Mouse (Mus musculus) forebrain, embryonic 10.5 days (tissue): ENCODE results near the gene Ankrd11. TPM values are rescaled to one million over a fixed set of nuclear protein-coding genes. Genes with fewer than 3 reads are reported as not detected.

ENCODE experiments used
- DNase-seq: peaks from one replicate; pipeline ENCODE4 v3.0.0-alpha.2; 2017; ENCODE audit warnings: low spot score; ENCODE audit errors: extremely low spot score
- H3K27ac ChIP-seq: fragments of 300-500 bp; sonication (generic); 2 replicates; pipeline ENCODE4 v1.5.1; 2016; ENCODE audit warnings: mild to moderate bottlenecking
- H3K27me3 ChIP-seq: fragments of 300-500 bp; sonication (generic); 2 replicates; pipeline ENCODE4 v1.6.1; 2016; ENCODE audit warnings: mild to moderate bottlenecking; ENCODE audit not compliant: poor library complexity, severe bottlenecking
- H3K36me3 ChIP-seq: fragments of 300-500 bp; sonication (generic); replicated peaks from 2 replicates; pipeline ENCODE4 v1.6.1; 2016; ENCODE audit warnings: mild to moderate bottlenecking, moderate library complexity
- H3K4me1 ChIP-seq: fragments of 300-500 bp; sonication (generic); 2 replicates; pipeline ENCODE4 v1.6.1; 2016
- H3K4me3 ChIP-seq: fragments of 300-500 bp; sonication (generic); 2 replicates; pipeline ENCODE4 v1.5.1; 2016; ENCODE audit warnings: mild to moderate bottlenecking, moderate library complexity
- H3K9me3 ChIP-seq: fragments of 300-500 bp; sonication (generic); 2 replicates; pipeline ENCODE4 v1.6.1; 2016; ENCODE audit warnings: mild to moderate bottlenecking, moderate library complexity
- WGBS: fragments of 180-500 bp; shearing (Covaris S2); methylation state at CpG from one replicate; pipeline ENCODE4 v1.1.7; 2016; 5-methylcytosine and 5-hydroxymethylcytosine counted together
- polyA plus RNA-seq: library from polyadenylated mRNA; unstranded; fragments of >200 nt; fragmentation: Nextera tagmentation; extraction: Ambion mirVana; gene quantifications from 2 replicates; pipeline ENCODE4 v1.2.1, GENCODE M21; 2016

Gene Ankrd11
- polyA plus RNA-seq, 1 experiment from 2014 or later: 33.8 TPM

GRCm38 (mm10) chr8:122925939-122926722 is 115.9 kb downstream of the Ankrd11 start:
- peaks cover 24% of the 10 kb centered on the region for H3K4me1 ChIP-seq
- WGBS: 93% methylated on average over 8 of the region's 8 CpGs

GRCm38 (mm10) chr8:122924091-122924490 is 118.0 kb downstream of the Ankrd11 start:
- H3K36me3 ChIP-seq: peaks cover 18% of the 10 kb centered on the region
- 80% methylated on average over 6 of the region's 6 CpGs for WGBS
- DNase-seq: no peak

More at GRCm38 (mm10) chr8:122925939-122926722, 115.9 kb downstream of the Ankrd11 start:
- H3K27me3 ChIP-seq: no peaks in the 10 kb centered on the region
- no peaks in the 10 kb centered on the region for H3K9me3 ChIP-seq
- DNase-seq: no peak
- peaks cover 20% of the 10 kb centered on the region for H3K36me3 ChIP-seq
- H3K4me3 ChIP-seq: no peak overlapping the region
- H3K27ac ChIP-seq: no peak overlapping the region

DNA sequence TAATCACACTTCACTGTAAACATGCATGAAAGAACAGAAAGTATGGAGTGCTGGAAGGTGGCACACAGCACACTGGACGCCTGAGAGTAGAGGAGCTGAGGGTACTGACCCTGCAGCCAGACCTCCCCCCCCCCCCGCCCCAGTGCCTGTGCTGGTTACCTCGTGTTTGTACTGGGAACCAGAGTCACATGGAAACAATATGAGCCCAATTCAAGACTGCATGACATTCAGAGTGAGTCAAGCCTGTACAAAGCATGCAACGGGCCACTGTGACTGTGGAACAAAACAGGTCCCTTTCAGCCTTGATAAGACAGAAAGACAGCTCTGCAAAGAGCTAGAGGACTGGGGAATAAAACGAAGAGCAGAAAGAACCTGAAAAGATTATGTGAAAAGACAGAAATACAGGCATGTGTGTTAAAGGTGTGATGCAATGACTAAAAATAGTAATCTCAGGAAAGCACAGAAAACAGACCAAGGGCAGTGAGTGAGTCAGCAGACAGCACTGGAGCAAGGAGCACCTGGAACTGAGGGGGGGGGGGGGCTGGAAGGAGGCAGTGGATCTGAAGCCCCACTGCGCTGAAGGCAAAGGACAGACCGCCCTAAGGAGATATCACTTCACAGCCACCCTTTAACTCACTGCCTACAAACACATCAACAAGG is 118.5 kb downstream of the Ankrd11 start:
- Histone ChIP-seq H3K4me1 (peaks cover 43% of the 10 kb centered on the region), H3K27ac (no peak overlapping the region), H3K4me3 (no peak overlapping the region), H3K9me3 (no peaks in the 10 kb centered on the region), H3K27me3 (no peaks in the 10 kb centered on the region), H3K36me3 (peaks cover 17% of the 10 kb centered on the region)
- DNase-seq: no peak
- 65% methylated on average over 7 of the region's 7 CpGs for WGBS

More at GRCm38 (mm10) chr8:122924091-122924490, 118.0 kb downstream of the Ankrd11 start:
- H3K9me3 ChIP-seq: no peaks in the 10 kb centered on the region
- no peak overlapping the region for H3K27ac ChIP-seq
- no peaks in the 10 kb centered on the region for H3K27me3 ChIP-seq
- H3K4me3 ChIP-seq: no peak overlapping the region
- peaks cover 38% of the 10 kb centered on the region for H3K4me1 ChIP-seq

GRCm38 (mm10) chr8:122922945-122923344 is 119.1 kb downstream of the Ankrd11 start:
- no peaks in the 10 kb centered on the region for H3K27me3 ChIP-seq
- H3K27ac ChIP-seq: no peak overlapping the region
- peaks cover 50% of the 10 kb centered on the region for H3K4me1 ChIP-seq
- DNase-seq: no peak
- peaks cover 11% of the 10 kb centered on the region for H3K36me3 ChIP-seq
- H3K9me3 ChIP-seq: no peaks in the 10 kb centered on the region
- WGBS: 87% methylated on average over 3 of the region's 3 CpGs
- H3K4me3 ChIP-seq: no peak overlapping the region

- Histone ChIP-seq H3K36me3 (peaks cover 4% of the 10 kb centered on the region), H3K27ac (no peak overlapping the region), H3K9me3 (no peaks in the 10 kb centered on the region), H3K4me3 (no peak overlapping the region), H3K27me3 (no peaks in the 10 kb centered on the region), H3K4me1 (peaks cover 58% of the 10 kb centered on the region)
- WGBS: 86% methylated on average over 7 of the region's 7 CpGs
- DNase-seq: no peak
Observed at GRCm38 (mm10) chr8:122920890-122921289, 121.2 kb downstream of the Ankrd11 start.

DNA sequence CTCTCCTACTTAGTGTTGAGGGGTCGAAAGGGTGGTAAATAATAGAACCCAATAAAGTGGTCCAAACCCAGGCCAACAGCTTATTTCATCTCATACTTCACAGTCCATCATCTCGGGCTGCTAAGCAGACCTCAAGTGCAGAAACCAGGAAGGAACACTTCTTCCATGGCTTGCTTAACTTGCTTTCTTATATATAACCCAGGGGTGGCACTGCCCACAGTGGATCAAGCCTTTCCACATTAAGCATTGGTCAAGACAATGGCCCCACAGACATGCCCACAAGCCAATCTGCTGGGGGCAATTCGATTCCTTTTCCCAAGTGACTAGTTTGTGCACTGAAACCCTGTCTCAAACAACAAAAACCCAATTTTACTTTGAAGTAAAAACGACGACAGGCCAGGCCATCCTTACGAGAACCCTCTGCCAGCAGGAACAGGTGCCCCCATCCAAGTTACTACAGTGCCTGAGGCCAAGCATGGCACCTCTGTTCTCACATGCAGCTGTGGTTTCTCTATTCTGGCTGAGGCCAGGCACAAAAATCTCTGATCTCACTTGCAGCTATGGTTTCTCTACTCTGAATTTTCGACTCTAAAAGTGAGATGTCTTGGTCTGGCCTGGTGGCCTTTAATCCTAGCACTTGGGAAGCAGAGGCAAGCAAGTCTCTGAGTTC is 123.5 kb downstream of the Ankrd11 start:
- H3K27ac ChIP-seq: no peak overlapping the region
- peaks cover 27% of the 10 kb centered on the region for H3K36me3 ChIP-seq
- DNase-seq: no peak
- 85% methylated on average over 7 of the region's 7 CpGs for WGBS
- no peaks in the 10 kb centered on the region for H3K27me3 ChIP-seq
- H3K9me3 ChIP-seq: no peaks in the 10 kb centered on the region
- H3K4me1 ChIP-seq: peaks cover 50% of the 10 kb centered on the region
- no peak overlapping the region for H3K4me3 ChIP-seq

GRCm38 (mm10) chr8:122917531-122918392 is 124.3 kb downstream of the Ankrd11 start:
- Histone ChIP-seq H3K36me3 (peaks cover 35% of the 10 kb centered on the region), H3K27me3 (no peaks in the 10 kb centered on the region), H3K4me3 (no peak overlapping the region), H3K4me1 (peaks cover 44% of the 10 kb centered on the region), H3K9me3 (no peaks in the 10 kb centered on the region), H3K27ac (peak overlapping the region; percentile 21; the same call in 1 of the 2 replicates)
- DNase-seq: no peak
- WGBS: 68% methylated on average over 11 of the region's 11 CpGs

DNA sequence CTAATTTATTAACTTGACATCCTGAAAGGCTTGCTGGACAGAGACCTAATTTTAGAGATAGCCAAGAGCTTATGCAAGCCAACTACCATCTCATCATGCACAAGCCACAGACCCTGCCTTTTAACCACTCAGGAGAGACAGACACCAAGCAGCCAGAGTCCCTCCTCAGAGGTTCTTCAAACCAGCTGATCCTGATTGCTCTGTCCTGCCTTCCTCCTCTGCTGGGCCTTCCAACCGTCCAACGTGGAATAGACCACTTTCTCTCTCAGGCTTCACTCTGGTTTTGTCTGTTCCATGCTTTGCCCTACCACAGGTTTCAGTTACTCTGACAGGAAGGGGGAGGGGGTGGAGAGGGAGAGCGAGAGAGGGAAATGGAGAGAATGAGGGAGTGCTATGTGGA is 125.3 kb downstream of the Ankrd11 start:
- Histone ChIP-seq H3K4me1 (peaks cover 40% of the 10 kb centered on the region), H3K4me3 (no peak overlapping the region), H3K9me3 (no peaks in the 10 kb centered on the region), H3K27me3 (no peaks in the 10 kb centered on the region), H3K27ac (no peak overlapping the region), H3K36me3 (peaks cover 43% of the 10 kb centered on the region)
- DNase-seq: no peak
- 80% methylated on average over 3 of the region's 3 CpGs for WGBS

- H3K27ac ChIP-seq: no peak overlapping the region
- H3K27me3 ChIP-seq: no peaks in the 10 kb centered on the region
- no peaks in the 10 kb centered on the region for H3K9me3 ChIP-seq
- H3K4me1 ChIP-seq: peaks cover 16% of the 10 kb centered on the region
- no peak for DNase-seq
- H3K4me3 ChIP-seq: no peak overlapping the region
- H3K36me3 ChIP-seq: peaks cover 62% of the 10 kb centered on the region
- 92% methylated on average over 4 of the region's 4 CpGs for WGBS
Observed at GRCm38 (mm10) chr8:122912871-122913270, 129.2 kb downstream of the Ankrd11 start.

- 91% methylated on average over 3 of the region's 3 CpGs for WGBS
- H3K9me3 ChIP-seq: no peaks in the 10 kb centered on the region
- H3K4me1 ChIP-seq: peaks cover 8% of the 10 kb centered on the region
- no peak for DNase-seq
- H3K36me3 ChIP-seq: peaks cover 69% of the 10 kb centered on the region
- no peaks in the 10 kb centered on the region for H3K27me3 ChIP-seq
- no peak overlapping the region for H3K27ac ChIP-seq
- H3K4me3 ChIP-seq: no peak overlapping the region
Observed at GRCm38 (mm10) chr8:122912150-122912549, 129.9 kb downstream of the Ankrd11 start.

GRCm38 (mm10) chr8:122906463-122907021 is 135.5 kb downstream of the Ankrd11 start:
- H3K27ac ChIP-seq: no peak overlapping the region
- whole genome bisulfite sequencing: 67% methylated on average over 6 of the region's 6 CpGs
- DNase-seq: peak; percentile 53
- no peak overlapping the region for H3K4me3 ChIP-seq
- peaks cover 53% of the 10 kb centered on the region for H3K4me1 ChIP-seq
- peaks cover 46% of the 10 kb centered on the region for H3K36me3 ChIP-seq
- no peaks in the 10 kb centered on the region for H3K9me3 ChIP-seq
- no peaks in the 10 kb centered on the region for H3K27me3 ChIP-seq

DNA sequence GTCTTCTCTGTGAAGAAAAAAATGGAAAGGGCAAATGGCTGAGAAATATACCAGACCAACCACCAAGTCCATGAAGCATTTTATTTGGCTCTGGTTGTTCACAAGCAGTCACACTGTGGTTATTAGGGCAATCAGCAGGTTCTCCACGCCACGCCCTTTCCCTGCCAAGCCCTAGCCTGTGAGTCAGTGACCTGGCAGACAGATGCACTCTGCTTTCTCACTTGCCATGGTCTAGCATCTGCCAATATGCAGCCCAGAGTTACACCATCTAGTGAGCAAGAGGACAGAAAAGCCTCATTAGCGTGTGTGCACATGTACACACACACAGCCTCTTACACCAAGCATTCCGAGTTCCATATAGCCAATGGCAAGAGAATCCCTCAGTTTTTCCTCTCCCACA is 136.7 kb downstream of the Ankrd11 start:
- no peak for DNase-seq
- H3K27me3 ChIP-seq: no peaks in the 10 kb centered on the region
- no peak overlapping the region for H3K27ac ChIP-seq
- H3K36me3 ChIP-seq: peaks cover 50% of the 10 kb centered on the region
- H3K4me1 ChIP-seq: peaks cover 53% of the 10 kb centered on the region
- no peaks in the 10 kb centered on the region for H3K9me3 ChIP-seq
- 93% methylated on average over 4 of the region's 4 CpGs for WGBS
- no peak overlapping the region for H3K4me3 ChIP-seq
